Mouse (Mus musculus) embryonic fibroblast, embryonic 13.5 days (primary cell): ENCODE data around the gene Pkm.

ENCODE experiments used
- CTCF ChIP-seq: IDR thresholded peaks from 2 replicates; pipeline ENCODE4 v1.5.1; 2011; ENCODE audit warnings: mild to moderate bottlenecking, control low read depth, low read length, moderate library complexity, borderline replicate concordance; ENCODE audit not compliant: insufficient read depth
- POLR2A ChIP-seq: IDR thresholded peaks from 2 replicates; pipeline ENCODE4 v1.6.1; 2011; ENCODE audit warnings: low read depth, mild to moderate bottlenecking, control low read depth, low read length, moderate library complexity

- TF ChIP-seq POLR2A (no peak), CTCF (peak; percentile 42; the same call in 1 of the 2 replicates)
Measured at GRCm38 (mm10) chr9:59723096-59723657, 67.0 kb downstream of the Pkm start.
